Mouse (Mus musculus) limb, embryonic 14.5 days (tissue): ENCODE measurements around the gene Erc1. TPM values are rescaled to one million over a fixed set of nuclear protein-coding genes. Genes with fewer than 3 reads are reported as not detected.
"Not testable (repeated sequence)": the region's sequence is repeated elsewhere in the genome, so short reads cannot be mapped to it uniquely, and the experiment has no call there.

ENCODE experiments used
- ATAC-seq: fragments of 200-750 bp; cut with Nextera tagmentation; 2 replicates; pipeline ENCODE4 v1.8.0; 2017; ENCODE audit warnings: low read depth, moderate number of reproducible peaks, moderate TSS enrichment; ENCODE audit not compliant: low FRiP score
- DNase-seq: peaks from one replicate; pipeline ENCODE4 v3.0.0-alpha.2; 2015; ENCODE audit warnings: low spot score
- H3K27ac ChIP-seq: fragments of 300-500 bp; sonication (generic); replicated peaks from 2 replicates; pipeline ENCODE4 v1.5.1; 2014; ENCODE audit warnings: low read depth, mild to moderate bottlenecking, low read length, moderate library complexity, mixed read lengths
- H3K27me3 ChIP-seq: fragments of 300-500 bp; sonication (generic); 2 replicates; pipeline ENCODE4 v1.6.1; 2014; ENCODE audit warnings: low read length, mixed read lengths; ENCODE audit not compliant: control insufficient read depth, insufficient read depth
- H3K36me3 ChIP-seq: fragments of 300-500 bp; sonication (generic); 2 replicates; pipeline ENCODE4 v1.6.1; 2014; ENCODE audit warnings: mild to moderate bottlenecking, low read length, moderate library complexity, mixed read lengths; ENCODE audit not compliant: control insufficient read depth, insufficient read depth
- H3K4me1 ChIP-seq: fragments of 300-500 bp; sonication (generic); 2 replicates; pipeline ENCODE4 v1.6.1; 2014; ENCODE audit warnings: antibody characterized with exemption, low read length, mixed read lengths; ENCODE audit not compliant: control insufficient read depth, insufficient read depth
- H3K4me2 ChIP-seq: fragments of 300-500 bp; sonication (generic); replicated peaks from 2 replicates; pipeline ENCODE4 v1.6.1; 2014; ENCODE audit warnings: low read depth, mild to moderate bottlenecking, low read length, moderate library complexity; ENCODE audit not compliant: severe bottlenecking
- H3K4me3 ChIP-seq: fragments of 300-500 bp; sonication (generic); replicated peaks from 2 replicates; pipeline ENCODE4 v1.5.1; 2014; ENCODE audit warnings: low read length
- H3K9ac ChIP-seq: fragments of 300-500 bp; sonication (generic); 2 replicates; pipeline ENCODE4 v1.6.1; 2014; ENCODE audit warnings: mild to moderate bottlenecking, low read depth, low read length, moderate library complexity; ENCODE audit not compliant: severe bottlenecking
- H3K9me3 ChIP-seq: fragments of 300-500 bp; sonication (generic); 2 replicates; pipeline ENCODE4 v1.6.1; 2016; ENCODE audit warnings: low read length; ENCODE audit not compliant: control insufficient read depth
- POLR2A ChIP-seq: fragments of 200-500 bp; IDR thresholded peaks from 2 replicates; pipeline ENCODE4 v1.8.0; 2012; ENCODE audit warnings: inconsistent platforms, mild to moderate bottlenecking, moderate library complexity, borderline replicate concordance; ENCODE audit not compliant: insufficient read depth, insufficient read length; ENCODE audit errors: extremely low read depth
- WGBS: fragments of 180-500 bp; shearing (Covaris S2); extraction: QIAGEN DNeasy Blood & Tissue Kit; methylation state at CpG from one replicate; pipeline ENCODE4 v1.1.7; 2014; 5-methylcytosine and 5-hydroxymethylcytosine counted together
- polyA plus RNA-seq, 2 experiments: library from polyadenylated mRNA; depleted of rRNA in 1 of 2; stranded (reverse) in 1 of 2; unstranded in 1 of 2; fragments of >200 nt; fragmentation: Nextera tagmentation in 1 of 2; extraction: Ambion mirVana in 1 of 2; gene quantifications; 2 replicates each; pipeline versions ENCODE4 v1.2.1 to v1.2.3; 2012 to 2014

The Erc1 gene
- polyA plus RNA-seq, 2 experiments, result 19.1 to 29.3 TPM

GRCm38 (mm10) chr6:119669746-119670145 is 178.2 kb downstream of the Erc1 start:
- Histone ChIP-seq H3K4me3 (no peak overlapping the region), H3K9ac (no peak overlapping the region), H3K4me1 (peaks cover 5% of the 10 kb centered on the region), H3K36me3 (0 out of 2 replicates have a peak, but pooled peaks cover 5% of the 10 kb centered on the region), H3K4me2 (no peak overlapping the region), H3K27ac (no peak overlapping the region), H3K27me3 (no peaks in the 10 kb centered on the region), H3K9me3 (no peaks in the 10 kb centered on the region)
- 50% methylated on average over 3 of the region's 3 CpGs for WGBS
- DNase-seq (no peak), ATAC-seq (no peak)
- no peak for TF ChIP-seq POLR2A

- WGBS, result 80% methylated on average over 2 of the region's 2 CpGs
- TF ChIP-seq POLR2A, result no peak
- Histone ChIP-seq H3K4me2 (no peak overlapping the region), H3K9ac (no peak overlapping the region), H3K4me1 (no peaks in the 10 kb centered on the region; the same call in 1 of the 2 replicates), H3K27ac (no peak overlapping the region), H3K36me3 (0 out of 2 replicates have a peak, but pooled peaks cover 5% of the 10 kb centered on the region), H3K27me3 (no peaks in the 10 kb centered on the region), H3K9me3 (no peaks in the 10 kb centered on the region), H3K4me3 (no peak overlapping the region)
- DNase-seq, result no peak
- no peak for ATAC-seq
These were observed 185.0 kb downstream of the Erc1 start for GRCm38 (mm10) chr6:119662936-119663335.

DNA sequence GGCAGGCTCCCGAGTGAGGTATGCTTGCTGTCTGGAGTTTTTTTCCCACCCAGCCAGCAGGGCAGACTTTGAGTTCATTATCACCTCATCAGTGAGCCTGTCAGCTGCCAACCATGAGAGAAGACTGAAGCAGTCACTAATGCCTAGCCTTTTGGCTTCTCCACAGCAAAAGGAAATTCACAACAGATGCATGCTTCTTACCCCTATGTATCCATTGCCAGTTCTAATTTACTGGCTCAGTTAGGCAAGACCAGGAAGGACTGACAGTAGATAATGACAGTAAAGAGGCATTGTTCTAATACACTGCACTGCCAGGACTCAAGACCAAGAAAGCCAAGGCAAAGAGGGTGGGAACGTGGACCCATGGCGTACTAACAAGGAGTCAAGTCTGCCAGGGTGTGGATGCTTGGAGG is 186.9 kb downstream of the Erc1 start:
- H3K9ac ChIP-seq, result no peak overlapping the region
- H3K36me3 ChIP-seq, result 0 out of 2 replicates have a peak, but pooled peaks cover 3% of the 10 kb centered on the region
- H3K9me3 ChIP-seq, result no peaks in the 10 kb centered on the region
- no peak overlapping the region; the same call in 1 of the 2 replicates for H3K27ac ChIP-seq
- 41% methylated on average over 3 of the region's 3 CpGs for WGBS
- no peak overlapping the region for H3K4me2 ChIP-seq
- TF ChIP-seq POLR2A, result no peak
- peak; percentile 64 for DNase-seq
- no peaks in the 10 kb centered on the region; the same call in 1 of the 2 replicates for H3K4me1 ChIP-seq
- no peaks in the 10 kb centered on the region for H3K27me3 ChIP-seq
- ATAC-seq, result peak; percentile 30; the same call in 1 of the 2 replicates
- no peak overlapping the region for H3K4me3 ChIP-seq

DNA sequence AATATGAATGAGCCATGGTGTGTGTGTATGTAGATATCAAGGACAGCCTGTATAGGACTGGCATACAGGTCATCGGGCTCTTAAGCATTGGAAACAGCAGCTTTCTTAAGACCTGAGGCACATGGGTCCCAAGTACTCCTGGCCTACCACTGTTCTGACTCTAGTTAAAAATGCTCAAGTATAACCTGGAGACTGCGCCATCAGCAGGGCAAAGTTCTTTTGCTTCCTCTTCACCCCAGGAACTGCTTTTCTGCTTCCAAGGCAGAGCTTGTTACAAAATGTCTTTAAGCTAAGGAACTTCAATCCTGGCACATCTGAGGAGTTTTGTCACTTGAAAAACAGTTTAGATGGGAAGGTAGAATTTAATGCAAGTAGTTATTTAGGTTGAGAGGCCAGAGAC is 189.5 kb downstream of the Erc1 start:
- no peaks in the 10 kb centered on the region for H3K27me3 ChIP-seq
- H3K36me3 ChIP-seq, result no peaks in the 10 kb centered on the region
- H3K4me1 ChIP-seq, result no peaks in the 10 kb centered on the region; the same call in 1 of the 2 replicates
- H3K4me2 ChIP-seq, result no peak overlapping the region
- no peak for TF ChIP-seq POLR2A
- H3K9ac ChIP-seq, result no peak overlapping the region
- no peak overlapping the region for H3K27ac ChIP-seq
- no peak for DNase-seq
- no peak for ATAC-seq
- 95% methylated on average over 2 of the region's 2 CpGs for WGBS
- no peaks in the 10 kb centered on the region for H3K9me3 ChIP-seq
- no peak overlapping the region for H3K4me3 ChIP-seq

DNA sequence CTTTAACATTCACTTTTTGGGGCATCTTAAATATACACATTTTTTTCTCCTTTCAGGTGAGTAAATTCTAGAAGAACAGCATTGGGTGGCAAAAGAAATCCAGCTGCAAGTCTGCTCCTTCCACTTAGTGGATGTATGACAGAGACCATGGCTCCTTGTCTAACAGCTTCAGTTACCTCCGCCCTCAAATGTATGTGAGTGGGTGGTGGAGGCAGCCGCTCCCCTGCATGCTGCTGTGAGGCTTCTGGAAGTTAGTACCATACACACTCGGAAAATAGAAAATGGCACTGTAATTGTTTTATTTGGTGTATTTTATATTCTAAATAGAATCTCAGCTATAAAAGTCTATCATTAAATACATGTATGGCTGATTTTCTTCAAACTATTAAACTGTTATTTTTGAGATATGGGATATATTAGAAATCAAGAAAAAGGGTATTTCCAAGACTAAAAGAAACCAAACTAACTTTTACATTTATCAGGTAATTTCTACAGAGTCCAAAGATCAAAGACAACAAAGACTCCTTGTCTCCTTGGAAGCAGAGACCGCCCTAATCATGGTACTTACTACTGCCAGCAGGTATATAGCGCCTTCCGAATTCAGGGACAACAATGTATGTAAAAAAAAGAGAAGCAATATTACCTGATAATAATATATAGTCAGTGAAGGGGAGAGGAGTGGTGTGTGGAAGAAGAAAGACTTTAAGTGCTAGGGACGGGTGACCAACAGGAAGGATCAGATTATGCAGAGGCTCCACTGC is 190.4 kb downstream of the Erc1 start:
- H3K4me2 ChIP-seq, result no peak overlapping the region
- H3K27me3 ChIP-seq, result no peaks in the 10 kb centered on the region
- ATAC-seq, result no peak
- H3K4me3 ChIP-seq, result no peak overlapping the region
- TF ChIP-seq POLR2A, result no peak
- no peak overlapping the region for H3K27ac ChIP-seq
- no peak for DNase-seq
- no peaks in the 10 kb centered on the region for H3K36me3 ChIP-seq
- 87% methylated on average over 7 of the region's 7 CpGs for WGBS
- no peaks in the 10 kb centered on the region for H3K9me3 ChIP-seq
- no peaks in the 10 kb centered on the region; the same call in 1 of the 2 replicates for H3K4me1 ChIP-seq
- H3K9ac ChIP-seq, result no peak overlapping the region

- WGBS, result 88% methylated on average over 2 of the region's 2 CpGs
These were observed 193.2 kb downstream of the Erc1 start for GRCm38 (mm10) chr6:119654777-119655176.

More at GRCm38 (mm10) chr6:119654777-119655176, 193.2 kb downstream of the Erc1 start:
- not testable (repeated sequence) for H3K36me3 ChIP-seq, H3K9ac ChIP-seq, ATAC-seq, H3K9me3 ChIP-seq, DNase-seq, H3K4me1 ChIP-seq, H3K4me2 ChIP-seq, H3K4me3 ChIP-seq, H3K27ac ChIP-seq, H3K27me3 ChIP-seq
